Mouse (Mus musculus) spleen, adult 2 months (tissue): Measurements from ENCODE around the gene Bsn. TPM values are rescaled to one million over a fixed set of nuclear protein-coding genes. Genes with fewer than 3 reads are reported as not detected.
A peak's percentile ranks its signal among the peaks of the same experiment; 100 is the strongest.

Experiments used
- DNase-seq, 2 experiments: peaks; one replicate each; pipeline versions ENCODE4 v3.0.0 to v3.0.0-alpha.2; 2012 to 2021; ENCODE audit warnings: low spot score in 2 of 2, low read depth in 1 of 2
- H3K27ac ChIP-seq: fragments of 200-500 bp; 2 replicates; pipeline ENCODE4 v1.5.1; 2012; ENCODE audit warnings: low read length, inconsistent platforms; ENCODE audit not compliant: insufficient read depth
- H3K27me3 ChIP-seq: fragments of 200-500 bp; 2 replicates; pipeline ENCODE4 v1.6.1; 2012; ENCODE audit warnings: mild to moderate bottlenecking, moderate library complexity, low read length, inconsistent platforms; ENCODE audit not compliant: control insufficient read depth, insufficient read depth
- H3K36me3 ChIP-seq: fragments of 200-500 bp; 2 replicates; pipeline ENCODE4 v1.6.1; 2012; ENCODE audit warnings: mild to moderate bottlenecking, low read length, inconsistent platforms; ENCODE audit not compliant: control insufficient read depth, insufficient read depth
- H3K4me1 ChIP-seq: fragments of 200-500 bp; 2 replicates; pipeline ENCODE4 v1.6.1; 2011; ENCODE audit warnings: inconsistent platforms; ENCODE audit not compliant: control insufficient read depth, insufficient read depth, insufficient read length
- H3K4me3 ChIP-seq: fragments of 200-500 bp; 2 replicates; pipeline ENCODE4 v1.5.1; 2011; ENCODE audit warnings: mild to moderate bottlenecking, inconsistent platforms; ENCODE audit not compliant: insufficient read depth, insufficient read length; ENCODE audit errors: extremely low read depth
- CTCF ChIP-seq: fragments of 200-500 bp; IDR thresholded peaks from 2 replicates; pipeline ENCODE4 v1.5.1; 2011; ENCODE audit warnings: mild to moderate bottlenecking, inconsistent platforms; ENCODE audit not compliant: insufficient read depth, insufficient read length, insufficient replicate concordance; ENCODE audit errors: extremely low read depth
- POLR2A ChIP-seq: fragments of 200-500 bp; IDR thresholded peaks from 2 replicates; pipeline ENCODE4 v1.6.1; 2011; ENCODE audit warnings: low read depth, low read length, inconsistent platforms
- WGBS: fragments of 180-500 bp; shearing (Covaris S2); methylation state at CpG from one replicate; pipeline ENCODE4 v1.1.7; 2018; 5-methylcytosine and 5-hydroxymethylcytosine counted together
- polyA plus RNA-seq: library from polyadenylated mRNA; depleted of rRNA; stranded (reverse); fragments of >200 nt; gene quantifications from 2 replicates; pipeline ENCODE4 v1.2.3, GENCODE M21; 2012

Bsn gene
- polyA plus RNA-seq, 1 experiment = 0.57 TPM

DNA sequence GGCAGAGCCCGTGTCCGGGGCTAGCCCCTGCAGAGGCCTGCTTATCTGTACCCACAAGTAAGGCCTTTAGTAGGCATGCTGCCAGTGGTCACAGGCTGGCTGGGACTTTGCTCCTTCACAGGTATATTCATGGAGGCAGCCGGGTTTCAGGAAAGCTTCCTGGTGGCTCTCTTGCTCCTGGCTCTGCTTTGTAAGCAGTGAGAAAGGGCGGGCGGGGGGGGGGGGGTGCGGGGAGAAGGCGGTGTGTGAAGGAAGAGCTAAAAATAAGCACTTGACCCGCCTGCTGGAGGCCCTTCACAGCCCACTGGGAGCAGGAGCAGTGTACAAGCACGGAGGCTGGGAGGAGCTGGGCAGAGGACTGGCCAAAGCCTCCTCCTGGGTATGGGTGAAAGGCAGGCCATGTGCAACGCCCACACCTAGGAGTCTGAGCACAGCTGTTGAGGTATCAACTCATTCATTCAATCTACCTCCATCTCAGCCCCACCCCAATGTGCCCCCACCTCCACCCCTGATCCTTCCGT, 70.2 kb downstream of the Bsn start:
- TF ChIP-seq CTCF (no peak), POLR2A (no peak)
- peaks cover 8% of the 10 kb centered on the region; the same call in 1 of the 2 replicates for H3K4me1 ChIP-seq
- H3K36me3 ChIP-seq = no peaks in the 10 kb centered on the region
- WGBS = 49% methylated on average over 11 of the region's 11 CpGs
- no peak for DNase-seq
- no peak overlapping the region for H3K4me3 ChIP-seq
- no peaks in the 10 kb centered on the region for H3K27me3 ChIP-seq
- no peak overlapping the region for H3K27ac ChIP-seq

DNA sequence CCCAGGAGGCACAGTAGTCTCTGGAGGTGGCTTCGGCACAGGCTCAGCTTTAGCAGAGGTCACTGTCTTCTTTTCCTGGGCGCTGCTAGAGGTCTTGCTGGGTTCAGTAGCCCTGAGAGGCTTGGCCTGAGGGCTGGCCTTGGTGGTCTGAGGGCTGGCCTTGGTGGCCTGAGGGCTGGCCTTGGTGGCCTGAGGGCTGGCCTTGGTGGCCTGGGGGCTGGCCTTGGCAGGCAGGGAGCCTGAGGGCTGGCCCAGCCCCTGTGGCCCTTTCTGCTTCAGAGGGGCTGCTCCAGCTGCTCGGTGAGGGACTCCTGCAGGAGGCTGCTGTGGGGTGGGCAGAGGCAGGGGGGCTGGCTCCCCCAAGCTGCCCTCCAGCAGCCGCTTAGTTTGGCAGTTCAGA, 73.0 kb downstream of the Bsn start:
- no peak for DNase-seq
- no peak overlapping the region for H3K27ac ChIP-seq
- H3K27me3 ChIP-seq = no peaks in the 10 kb centered on the region
- H3K36me3 ChIP-seq = no peaks in the 10 kb centered on the region
- TF ChIP-seq POLR2A (no peak), CTCF (no peak)
- peaks cover 8% of the 10 kb centered on the region; the same call in 1 of the 2 replicates for H3K4me1 ChIP-seq
- no peak overlapping the region for H3K4me3 ChIP-seq
- 74% methylated on average over 4 of the region's 4 CpGs for WGBS

DNA sequence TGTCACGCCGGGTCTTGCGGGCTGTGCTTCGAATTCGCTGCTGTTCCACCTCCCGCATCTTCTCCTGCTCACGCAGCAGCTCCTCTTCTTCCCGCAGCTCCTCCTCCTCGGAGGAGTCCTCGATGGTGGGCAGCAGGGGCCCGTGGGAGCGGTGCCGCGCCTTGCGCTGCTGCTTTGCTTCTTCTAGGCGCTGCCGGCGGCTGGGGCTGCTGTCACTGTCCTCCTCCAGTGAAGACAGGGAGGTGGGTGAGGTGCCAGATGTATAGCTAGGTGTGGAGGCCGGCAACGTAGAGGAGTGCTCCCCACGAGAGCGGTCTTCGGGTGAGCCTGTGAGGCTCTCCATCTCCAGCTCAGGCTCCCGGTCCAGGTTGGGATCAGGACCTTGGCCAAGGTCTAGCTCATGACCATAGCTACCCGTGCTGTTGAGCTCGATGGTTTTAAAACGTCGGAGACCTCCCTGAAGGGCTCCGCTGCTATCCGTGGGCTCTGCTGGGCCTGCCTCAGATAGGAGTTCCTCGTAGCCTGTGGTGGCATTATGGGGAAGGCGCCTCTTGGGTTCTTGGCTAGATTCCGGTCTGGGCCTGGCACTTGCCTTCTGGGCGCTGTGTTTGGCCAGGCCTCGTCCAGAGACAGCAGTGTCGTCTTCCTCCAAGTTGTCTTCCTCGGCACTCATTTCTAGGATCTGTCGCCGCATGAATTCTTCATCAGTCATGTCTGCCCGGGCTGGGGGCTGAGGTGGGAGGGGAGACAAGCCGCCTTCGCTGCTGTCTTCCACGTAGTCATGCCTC, 74.7 kb downstream of the Bsn start:
- no peak for DNase-seq
- Histone ChIP-seq H3K4me1 (peaks cover 13% of the 10 kb centered on the region), H3K36me3 (no peaks in the 10 kb centered on the region), H3K27ac (no peak overlapping the region), H3K4me3 (no peak overlapping the region), H3K27me3 (peaks cover 6% of the 10 kb centered on the region; the same call in 1 of the 2 replicates)
- TF ChIP-seq CTCF (no peak), POLR2A (no peak)
- 94% methylated on average over 43 of the region's 43 CpGs for WGBS

DNA sequence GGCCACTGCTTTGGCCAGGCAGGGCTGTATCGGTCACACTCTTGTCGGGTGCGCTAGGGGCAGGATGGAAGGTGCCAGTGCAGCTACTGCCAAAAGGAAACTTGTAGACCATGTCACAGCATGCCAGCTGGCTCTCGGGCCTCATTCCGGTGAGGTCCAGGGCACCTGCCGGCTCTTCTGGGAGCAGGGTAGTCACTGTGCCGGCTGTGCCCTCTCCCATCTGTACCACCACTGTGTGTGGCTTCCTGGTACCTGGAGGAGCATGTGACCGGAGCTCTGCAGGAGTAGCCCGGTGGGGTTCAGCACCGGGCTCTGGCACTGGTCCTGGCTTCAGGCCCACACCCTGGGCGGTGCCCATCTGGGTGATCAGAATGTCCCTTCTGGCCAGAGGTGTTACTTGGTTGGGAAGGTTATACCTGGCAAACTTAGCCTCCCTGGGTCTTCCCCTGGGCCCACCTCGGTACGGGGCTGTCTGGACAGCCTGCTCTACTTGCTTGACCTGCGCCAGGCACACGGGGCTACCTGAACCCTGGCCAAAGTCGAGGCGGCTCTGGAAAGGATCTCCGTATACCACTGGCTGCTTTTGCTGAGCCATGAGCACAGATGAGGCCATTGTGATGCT, 77.4 kb downstream of the Bsn start:
- no peak for TF ChIP-seq POLR2A
- no peak for TF ChIP-seq CTCF
- peaks cover 6% of the 10 kb centered on the region; the same call in 1 of the 2 replicates for H3K27me3 ChIP-seq
- peaks cover 11% of the 10 kb centered on the region for H3K4me1 ChIP-seq
- H3K4me3 ChIP-seq = no peak overlapping the region
- H3K36me3 ChIP-seq = no peaks in the 10 kb centered on the region
- DNase-seq = no peak
- WGBS = 96% methylated on average over 18 of the region's 18 CpGs
- H3K27ac ChIP-seq = no peak overlapping the region

DNA sequence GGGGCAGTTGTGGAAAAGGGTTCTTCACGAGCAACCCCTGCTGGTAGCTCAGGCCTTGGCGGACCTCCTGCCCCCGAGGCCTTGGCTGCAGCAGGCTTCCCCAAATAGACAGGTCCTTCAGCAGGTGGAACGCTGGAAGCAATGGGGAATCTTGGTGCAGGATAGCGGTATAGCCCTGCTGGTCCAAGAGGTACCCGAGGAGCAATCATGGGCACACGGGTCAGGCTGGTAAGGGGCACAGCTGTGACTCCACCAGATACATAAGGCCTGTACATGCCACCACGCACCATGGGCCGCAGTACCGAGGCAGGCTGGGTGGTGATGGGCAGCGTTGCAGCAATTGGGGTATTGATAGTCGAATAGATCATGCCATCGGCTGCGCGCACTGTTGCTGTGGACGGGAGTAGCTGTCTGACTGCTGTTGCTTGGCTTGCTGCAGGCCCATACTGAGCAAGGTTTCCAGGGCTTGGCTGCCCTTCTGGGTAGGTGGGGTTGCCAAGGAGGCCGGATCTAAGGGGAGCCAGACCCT, 78.5 kb downstream of the Bsn start:
- H3K4me1 ChIP-seq = peaks cover 11% of the 10 kb centered on the region
- peaks cover 6% of the 10 kb centered on the region; the same call in 1 of the 2 replicates for H3K27me3 ChIP-seq
- 71% methylated on average over 17 of the region's 17 CpGs for WGBS
- no peak overlapping the region for H3K27ac ChIP-seq
- H3K36me3 ChIP-seq = no peaks in the 10 kb centered on the region
- DNase-seq = no peak
- peak overlapping the region; percentile 53; the same call in 1 of the 2 replicates for H3K4me3 ChIP-seq
- TF ChIP-seq CTCF (no peak), POLR2A (no peak)

DNA sequence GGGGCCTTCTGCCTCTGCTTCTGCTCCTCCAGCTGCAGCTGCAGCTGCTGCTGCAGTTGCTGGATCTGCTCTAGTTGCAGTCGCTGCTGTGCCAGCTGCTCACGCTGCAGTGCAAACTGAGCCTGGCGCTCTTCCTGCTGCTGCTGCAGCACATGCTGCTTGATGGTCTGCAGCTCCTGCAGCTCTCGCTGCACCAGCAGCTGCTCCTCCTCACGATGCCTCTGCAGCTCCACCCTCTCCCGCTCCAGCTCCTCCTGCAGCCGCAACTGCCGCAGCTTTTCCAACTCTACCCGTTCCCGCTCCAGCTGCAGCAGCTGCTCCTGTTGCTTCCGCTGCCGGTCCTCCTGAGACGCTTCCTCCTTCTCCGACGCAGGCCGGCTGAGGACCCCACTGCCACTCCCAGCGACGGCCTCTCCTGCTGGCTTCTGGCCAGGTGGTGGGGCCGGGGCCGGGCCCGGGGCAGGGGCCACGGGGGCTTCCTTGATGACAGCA, 79.0 kb downstream of the Bsn start:
- H3K27me3 ChIP-seq = peaks cover 6% of the 10 kb centered on the region; the same call in 1 of the 2 replicates
- no peak for DNase-seq
- H3K27ac ChIP-seq = no peak overlapping the region
- TF ChIP-seq CTCF (no peak), POLR2A (no peak)
- H3K4me3 ChIP-seq = peak overlapping the region; percentile 53
- peaks cover 11% of the 10 kb centered on the region for H3K4me1 ChIP-seq
- WGBS = 3% methylated on average over 22 of the region's 22 CpGs
- no peaks in the 10 kb centered on the region for H3K36me3 ChIP-seq
